Mouse (Mus musculus): ENCODE results near the gene Gpc5.

- TF ChIP-seq CTCF (IDR thresholded peaks at IDR 0.05; ENCODE audit: insufficient read depth, low read depth, low read length) (no peak), POLR2A (IDR thresholded peaks at IDR 0.05; ENCODE audit: insufficient read depth, low read depth, low read length) (no peak)
Measured at GRCm38 (mm10) chr14:115413429-115413828, 321.4 kb downstream of the Gpc5 start.

Measured in olfactory bulb, adult 2 months (tissue).